Mouse (Mus musculus): Measurements from ENCODE around the gene Otop3. TPM values are rescaled to one million over a fixed set of nuclear protein-coding genes. Genes with fewer than 3 reads are reported as not detected.

Gene Otop3
- polyA plus RNA-seq (2012; rRNA removed; ENCODE audit: low replicate concordance), result 12.8 and 196 TPM in 2 replicates

DNA sequence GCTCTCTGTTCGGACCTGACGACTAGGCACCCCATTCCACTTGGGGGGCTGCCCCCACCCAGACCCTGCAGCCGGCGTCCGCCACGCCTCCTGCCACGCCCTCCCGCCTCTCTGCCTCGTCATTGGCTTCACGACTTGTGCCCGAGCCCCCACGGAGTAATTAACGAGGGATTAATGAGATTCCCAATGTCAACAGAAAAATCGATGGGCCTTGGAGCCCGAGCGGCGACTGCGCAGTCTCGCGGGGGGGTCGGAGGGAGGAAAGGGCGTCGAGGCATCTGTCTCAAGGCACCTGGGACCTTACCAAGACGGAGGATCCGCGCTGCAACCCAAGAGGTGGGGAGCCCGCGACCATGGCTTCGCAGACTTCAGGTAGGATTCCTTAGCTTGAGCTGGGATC lies at the start of gene Otop3:
Gene Otop3 (plus strand): TSS at position 201 of the 400 bp plus-strand sequence.

DNA sequence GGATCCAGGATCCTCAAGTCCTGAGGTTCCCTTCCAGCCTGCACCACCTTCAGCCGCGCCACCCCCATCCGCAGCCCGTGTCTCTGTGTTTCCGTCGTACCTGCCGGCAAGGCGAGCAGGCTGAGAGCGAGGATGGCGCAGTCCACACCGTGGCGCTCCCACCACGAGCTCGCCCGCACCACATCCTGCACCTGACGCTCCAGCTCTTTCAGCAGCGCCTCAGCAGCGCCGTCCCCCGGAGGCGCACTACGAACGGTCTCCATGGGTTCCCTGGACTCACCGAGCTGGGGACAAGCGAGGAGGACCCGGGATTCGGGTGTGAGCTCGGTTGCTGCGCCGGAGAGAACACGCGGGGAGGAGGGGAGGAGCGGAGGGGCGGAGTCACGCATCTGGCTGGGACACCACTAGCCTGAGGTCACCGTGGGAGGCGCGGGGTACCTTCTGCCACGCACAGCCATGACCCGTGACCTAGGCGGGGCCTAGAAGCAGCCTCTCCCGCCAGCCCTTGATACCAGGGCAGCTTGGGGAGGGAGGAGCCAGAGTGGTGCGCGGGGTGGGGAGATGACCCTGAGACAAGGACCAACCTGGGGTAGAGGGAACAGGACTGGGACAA lies 37.2 kb upstream of the Otop3 start, which contains the start of gene Fads6:
Gene Fads6 (minus strand): TSS at position 450 of the 613 bp plus-strand sequence.

DNA sequence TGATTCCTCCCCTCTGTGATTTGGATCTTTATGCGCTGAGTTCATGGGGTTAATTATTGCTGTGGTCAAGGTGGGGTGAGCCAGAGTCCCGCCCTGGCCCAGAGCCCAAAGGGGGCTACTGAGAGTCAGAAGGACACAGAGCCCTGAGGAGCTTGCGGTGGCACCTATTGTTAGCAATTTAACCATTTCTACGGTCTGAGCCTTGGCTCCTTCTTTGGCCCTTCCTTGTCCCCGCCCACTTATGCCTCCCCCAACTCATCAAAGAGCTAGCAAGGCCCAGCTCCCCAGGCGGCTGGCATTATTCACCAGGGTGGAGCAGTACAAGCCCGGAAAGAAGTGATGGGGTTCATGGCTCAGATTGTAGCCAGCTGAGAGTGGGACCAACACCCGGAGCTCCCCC lies 27.7 kb upstream of the Otop3 start, which contains the start of gene Otop2:
Gene Otop2 (plus strand): TSS at position 301 of the 400 bp plus-strand sequence.

DNA sequence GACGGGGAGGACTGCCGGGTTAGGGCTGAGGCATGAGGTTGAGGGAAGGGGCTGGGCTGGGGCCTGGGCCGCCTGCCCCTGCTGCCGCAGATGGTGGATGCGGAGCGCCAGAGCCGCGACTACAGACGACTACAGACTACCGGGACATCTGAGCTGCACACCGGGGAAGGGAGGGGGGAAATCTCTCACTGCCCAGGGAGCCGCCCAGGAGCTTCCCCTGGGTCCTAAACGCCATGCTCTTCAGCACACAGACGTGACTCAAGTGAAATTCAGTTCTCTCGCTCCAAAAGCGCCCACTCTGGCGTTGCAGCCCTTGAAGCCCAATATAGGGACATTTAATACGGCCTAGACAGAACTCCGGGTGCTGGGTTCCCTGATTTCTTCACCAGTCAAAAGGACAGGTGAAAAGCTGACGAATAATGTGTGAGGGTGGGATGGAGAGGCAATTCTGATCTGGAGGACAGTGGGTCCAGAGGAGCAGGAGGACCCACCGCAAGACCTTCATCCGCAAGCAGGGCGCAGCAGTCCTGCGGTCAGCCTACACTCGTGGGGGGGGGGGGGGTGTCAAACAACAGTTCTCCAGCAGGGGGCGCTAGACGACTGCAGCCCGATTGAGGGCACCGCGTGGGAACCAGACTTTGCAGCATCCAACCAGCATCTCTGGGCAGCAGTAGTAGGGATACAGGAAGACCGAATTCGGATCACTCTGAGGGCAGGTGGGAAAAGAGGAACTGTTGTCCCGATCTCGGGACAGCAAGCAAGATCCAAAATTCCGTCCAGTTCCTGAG lies 12.4 kb upstream of the Otop3 start, which contains the start of gene Ush1g:
Gene Ush1g (minus strand): TSS at position 136 of the 788 bp plus-strand sequence.

DNA sequence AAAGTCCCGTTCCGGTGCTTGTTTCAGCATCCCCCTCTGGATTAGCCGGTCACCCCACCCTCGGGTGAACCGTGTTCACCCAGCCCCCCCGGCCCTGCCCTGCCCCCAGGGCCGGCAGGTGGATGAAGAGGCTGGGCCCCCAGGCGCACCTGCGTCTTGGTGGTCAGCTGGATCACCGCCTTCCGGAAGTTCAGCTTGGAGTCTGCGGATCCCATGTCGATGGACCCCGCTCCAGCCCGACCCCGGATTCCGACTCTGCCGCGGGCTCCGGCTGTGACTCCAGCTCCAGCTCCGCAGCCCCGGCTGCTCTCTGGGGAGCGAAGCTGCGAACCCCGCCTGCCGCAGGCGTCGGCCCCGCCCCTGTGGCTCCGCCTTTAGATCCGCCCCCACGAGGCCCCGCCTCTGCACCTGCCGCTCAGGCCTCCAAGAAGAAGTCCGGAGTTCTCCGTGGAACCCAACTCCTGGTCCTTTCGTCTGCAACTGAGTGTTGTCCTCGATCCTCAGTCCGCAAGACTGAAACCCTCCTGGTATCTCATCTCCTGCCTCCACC lies 32.9 kb downstream of the Otop3 start, which contains the start of gene Hid1:
Gene Hid1 (minus strand): TSS at position 362 of the 550 bp plus-strand sequence.

DNA sequence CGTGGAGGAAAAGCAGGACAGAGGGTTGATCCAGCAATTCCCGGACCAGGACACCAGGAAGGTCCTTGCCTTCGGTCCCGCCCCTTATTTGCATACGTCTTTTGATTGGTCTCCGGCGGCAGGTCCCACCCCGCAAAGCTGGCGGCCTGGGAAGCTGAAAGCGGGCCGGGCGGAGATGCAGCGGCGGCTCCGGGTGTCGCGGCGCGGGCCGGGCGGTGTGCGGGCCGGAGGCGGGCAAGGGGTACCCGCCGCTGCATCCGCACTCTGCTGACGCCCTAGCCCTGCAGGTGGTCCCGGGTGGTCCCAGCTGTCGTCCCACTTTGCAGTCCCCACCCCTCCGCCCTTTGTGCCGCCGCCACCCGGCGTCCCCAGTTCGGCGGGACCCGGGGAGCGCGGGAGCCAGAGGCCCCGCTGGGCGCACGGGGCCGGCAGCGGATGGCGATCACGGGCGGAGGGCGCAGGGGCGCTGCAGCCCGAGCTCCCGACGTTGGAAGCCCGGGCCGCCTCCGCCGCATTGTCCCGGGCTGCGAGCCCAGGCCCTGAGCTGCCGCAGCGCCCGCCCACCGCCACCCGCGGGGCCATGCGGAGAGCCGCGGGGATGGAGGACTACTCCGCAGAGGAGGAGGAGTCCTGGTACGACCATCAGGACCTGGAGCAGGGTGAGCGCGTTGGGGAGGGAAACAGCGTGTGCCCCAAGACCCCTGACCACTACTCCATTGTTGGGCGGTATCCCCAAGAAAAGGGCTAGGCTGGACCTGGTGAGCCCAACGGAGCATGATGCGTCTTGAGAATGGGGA lies 47.4 kb downstream of the Otop3 start, which contains the start of gene Cdr2l:
Gene Cdr2l (plus strand): TSS at position 174 of the 797 bp plus-strand sequence.

Other genes starting within 250 kb of the Otop3 start
- 0.55 and 2.2 TPM in 2 replicates for gene Rab37, start 243.3 kb upstream of the Otop3 start, polyA plus RNA-seq (2012; rRNA removed; ENCODE audit: low replicate concordance)
- 4.5 and 5.2 TPM in 2 replicates for gene Cd300lf, start 200.7 kb upstream of the Otop3 start, polyA plus RNA-seq (2012; rRNA removed; ENCODE audit: low replicate concordance)
- gene Slc9a3r1, start 171.4 kb upstream of the Otop3 start, polyA plus RNA-seq (2012; rRNA removed; ENCODE audit: low replicate concordance), result 239 and 866 TPM in 2 replicates
- gene Tmem104, start 147.2 kb upstream of the Otop3 start, polyA plus RNA-seq (2012; rRNA removed; ENCODE audit: low replicate concordance), result 12.2 and 17.0 TPM in 2 replicates
- gene Nat9, start 146.9 kb upstream of the Otop3 start, polyA plus RNA-seq (2012; rRNA removed; ENCODE audit: low replicate concordance), result 17.4 and 27.6 TPM in 2 replicates
- gene Grin2c, start 67.5 kb upstream of the Otop3 start, polyA plus RNA-seq (2012; rRNA removed; ENCODE audit: low replicate concordance), result 0.16 and 0.24 TPM in 2 replicates
- gene Fdxr, start 57.7 kb upstream of the Otop3 start, polyA plus RNA-seq (2012; rRNA removed; ENCODE audit: low replicate concordance), result 18.3 and 20.0 TPM in 2 replicates
- gene Fads6, start 37.1 kb upstream of the Otop3 start, polyA plus RNA-seq (2012; rRNA removed; ENCODE audit: low replicate concordance), result 0.69 and 2.5 TPM in 2 replicates
- gene Otop2, start 27.6 kb upstream of the Otop3 start, polyA plus RNA-seq (2012; rRNA removed; ENCODE audit: low replicate concordance), result 0.07 and 1.7 TPM in 2 replicates
- gene Ush1g, start 12.7 kb upstream of the Otop3 start, polyA plus RNA-seq (2012; rRNA removed; ENCODE audit: low replicate concordance), result 0.15 and 0.17 TPM in 2 replicates
- gene Hid1, start 33.0 kb downstream of the Otop3 start, polyA plus RNA-seq (2012; rRNA removed; ENCODE audit: low replicate concordance), result 19.3 and 54.9 TPM in 2 replicates
- gene Cdr2l, start 47.2 kb downstream of the Otop3 start, polyA plus RNA-seq (2012; rRNA removed; ENCODE audit: low replicate concordance), result 3.3 and 4.8 TPM in 2 replicates
- gene Mrpl58, start 69.0 kb downstream of the Otop3 start, polyA plus RNA-seq (2012; rRNA removed; ENCODE audit: low replicate concordance), result 53.6 and 65.8 TPM in 2 replicates
- 23.6 and 30.4 TPM in 2 replicates for gene Atp5h, start 85.2 kb downstream of the Otop3 start, polyA plus RNA-seq (2012; rRNA removed; ENCODE audit: low replicate concordance)
- gene Kctd2, start 85.4 kb downstream of the Otop3 start, polyA plus RNA-seq (2012; rRNA removed; ENCODE audit: low replicate concordance), result 16.2 and 31.2 TPM in 2 replicates
- 9.0 and 13.0 TPM in 2 replicates for gene Trim80, start 105.8 kb downstream of the Otop3 start, polyA plus RNA-seq (2012; rRNA removed; ENCODE audit: low replicate concordance)
- gene Slc16a5, start 127.7 kb downstream of the Otop3 start, polyA plus RNA-seq (2012; rRNA removed; ENCODE audit: low replicate concordance), result 137 and 218 TPM in 2 replicates
- gene Armc7, start 140.9 kb downstream of the Otop3 start, polyA plus RNA-seq (2012; rRNA removed; ENCODE audit: low replicate concordance), result 17.0 and 21.2 TPM in 2 replicates
- gene Nt5c, start 157.1 kb downstream of the Otop3 start, polyA plus RNA-seq (2012; rRNA removed; ENCODE audit: low replicate concordance), result 74.7 and 121 TPM in 2 replicates
- gene Jpt1, start 179.7 kb downstream of the Otop3 start, polyA plus RNA-seq (2012; rRNA removed; ENCODE audit: low replicate concordance), result 285 and 464 TPM in 2 replicates
- 4.9 and 7.1 TPM in 2 replicates for gene Sumo2, start 201.5 kb downstream of the Otop3 start, polyA plus RNA-seq (2012; rRNA removed; ENCODE audit: low replicate concordance)
- gene Nup85, start 229.7 kb downstream of the Otop3 start, polyA plus RNA-seq (2012; rRNA removed; ENCODE audit: low replicate concordance), result 12.0 and 19.6 TPM in 2 replicates